Mouse (Mus musculus): ENCODE measurements around the gene Ajap1. TPM values are rescaled to one million over a fixed set of nuclear protein-coding genes. Genes with fewer than 3 reads are reported as not detected.

Gene Ajap1
- total and polyA plus RNA-seq, 3 experiments: 0.26 to 0.27 TPM; not detected in 1

GRCm38 (mm10) chr4:153340887-153341286, 141.7 kb downstream of the Ajap1 start:
- no peaks in the 10 kb centered on the region for H3K27me3 ChIP-seq (ENCODE audit: control insufficient read depth, insufficient read depth, low read length)
- no peak for DNase-seq
- H3K27ac ChIP-seq: no peak overlapping the region
- H3K4me1 ChIP-seq (ENCODE audit: control insufficient read depth, insufficient read depth, low read length): no peaks in the 10 kb centered on the region
- H3K4me3 ChIP-seq: no peak overlapping the region
- no peaks in the 10 kb centered on the region for H3K36me3 ChIP-seq (ENCODE audit: control insufficient read depth, insufficient read depth, low read length)
- TF ChIP-seq POLR2A (IDR thresholded peaks at IDR 0.05; ENCODE audit: insufficient read depth, low read depth, low read length) (no peak), EP300 (IDR thresholded peaks at IDR 0.05; ENCODE audit: insufficient read depth, low read depth, low read length) (no peak), CTCF (IDR thresholded peaks at IDR 0.05) (no peak)
- intact Hi-C loops (cut with DNase I): no loop called here
- no peak overlapping the region for H3K9ac ChIP-seq (ENCODE audit: low read depth, low read length)
- no peaks in the 10 kb centered on the region for H3K79me2 ChIP-seq (replicated peaks; ENCODE audit: control insufficient read depth, insufficient read depth, low read length)

GRCm38 (mm10) chr4:153335301-153335799, 147.3 kb downstream of the Ajap1 start:
- H3K4me3 ChIP-seq: no peak overlapping the region
- no peaks in the 10 kb centered on the region for H3K27me3 ChIP-seq (ENCODE audit: control insufficient read depth, insufficient read depth, low read length)
- no peaks in the 10 kb centered on the region for H3K79me2 ChIP-seq (replicated peaks; ENCODE audit: control insufficient read depth, insufficient read depth, low read length)
- DNase-seq: no peak
- no peak overlapping the region for H3K9ac ChIP-seq (ENCODE audit: low read depth, low read length)
- no peaks in the 10 kb centered on the region for H3K4me1 ChIP-seq (ENCODE audit: control insufficient read depth, insufficient read depth, low read length)
- H3K27ac ChIP-seq: no peak overlapping the region
- intact Hi-C loops (cut with DNase I): no loop called here
- WGBS: 81% methylated on average over 15 of the region's 15 CpGs
- TF ChIP-seq POLR2A (IDR thresholded peaks at IDR 0.05; ENCODE audit: insufficient read depth, low read depth, low read length): no peak
- TF ChIP-seq CTCF (IDR thresholded peaks at IDR 0.05): no peak
- no peak for TF ChIP-seq EP300 (IDR thresholded peaks at IDR 0.05; ENCODE audit: insufficient read depth, low read depth, low read length)
- no peaks in the 10 kb centered on the region for H3K36me3 ChIP-seq (ENCODE audit: control insufficient read depth, insufficient read depth, low read length)

GRCm38 (mm10) chr4:153327809-153328208, 154.8 kb downstream of the Ajap1 start:
- DNase-seq: no peak
- 65% methylated on average over 10 of the region's 10 CpGs for WGBS
- H3K4me3 ChIP-seq: no peak overlapping the region
- intact Hi-C loops (cut with DNase I): no loop called here
- TF ChIP-seq POLR2A (IDR thresholded peaks at IDR 0.05; ENCODE audit: insufficient read depth, low read depth, low read length) (no peak), CTCF (IDR thresholded peaks at IDR 0.05) (no peak), EP300 (IDR thresholded peaks at IDR 0.05; ENCODE audit: insufficient read depth, low read depth, low read length) (no peak)
- no peaks in the 10 kb centered on the region for H3K79me2 ChIP-seq (replicated peaks; ENCODE audit: control insufficient read depth, insufficient read depth, low read length)
- H3K9ac ChIP-seq (ENCODE audit: low read depth, low read length): no peak overlapping the region
- no peaks in the 10 kb centered on the region for H3K27me3 ChIP-seq (ENCODE audit: control insufficient read depth, insufficient read depth, low read length)
- H3K36me3 ChIP-seq (ENCODE audit: control insufficient read depth, insufficient read depth, low read length): no peaks in the 10 kb centered on the region
- no peak overlapping the region for H3K27ac ChIP-seq
- no peaks in the 10 kb centered on the region for H3K4me1 ChIP-seq (ENCODE audit: control insufficient read depth, insufficient read depth, low read length)
